Mouse (Mus musculus) neural tube, embryonic 10.5 days (tissue): ENCODE measurements around the gene Prdm11.

Source experiments
- DNase-seq: peaks from one replicate; pipeline ENCODE4 v3.0.0-alpha.2; 2017; ENCODE audit warnings: low spot score; ENCODE audit errors: extremely low spot score

The Prdm11 gene

DNA sequence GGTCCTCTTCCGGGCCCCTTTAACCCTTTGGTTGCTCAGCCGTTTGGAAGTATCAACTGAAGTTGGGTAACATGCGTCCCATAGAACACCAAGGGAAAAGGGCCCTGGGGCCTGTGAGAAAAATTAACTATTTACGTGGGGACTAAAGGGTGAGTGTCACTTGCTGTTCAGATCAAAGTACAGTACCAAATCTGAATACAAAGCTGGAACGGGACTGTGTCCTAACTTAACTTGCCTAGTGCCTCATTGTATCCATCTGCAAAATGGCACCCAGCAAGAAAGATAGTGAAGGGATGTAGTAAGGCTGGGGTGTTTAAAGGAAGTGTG, 505 bp upstream of the Prdm11 start:
- DNase-seq, result no peak

DNA sequence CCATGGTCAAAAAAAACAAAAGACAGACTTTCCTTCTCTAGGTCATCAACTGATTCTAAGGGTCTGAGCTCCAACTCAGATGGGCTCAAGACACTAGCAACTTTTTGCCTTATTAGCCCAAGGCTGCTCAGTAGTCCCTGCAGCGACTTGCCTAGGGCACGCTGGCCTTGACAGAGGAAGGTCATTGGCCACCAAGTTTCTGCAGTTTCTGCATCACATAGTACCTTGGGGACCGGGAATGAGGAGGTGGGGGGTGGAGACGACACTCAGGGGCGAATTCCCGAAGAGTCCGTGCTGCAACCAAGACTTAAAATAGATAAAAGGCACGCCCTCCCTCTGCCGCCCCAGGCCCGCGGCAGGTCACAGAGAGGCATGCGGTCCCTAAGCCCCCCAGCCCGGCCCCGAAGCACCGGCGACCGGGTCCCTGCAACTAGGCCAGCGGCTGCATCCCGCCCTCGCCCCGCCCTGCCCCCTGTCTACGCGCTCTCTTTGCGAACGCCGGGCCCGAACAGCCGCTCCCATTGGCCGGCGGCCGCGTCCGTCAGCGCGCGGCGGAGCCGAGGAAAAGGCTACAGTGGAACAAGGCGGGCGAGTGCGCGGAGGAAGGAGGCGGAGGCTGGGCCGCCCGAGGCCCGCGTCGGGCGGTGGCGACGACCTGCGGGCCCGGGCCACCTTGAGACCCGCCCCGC, 694 bp downstream of the Prdm11 start:
- peak; percentile 95 for DNase-seq

DNA sequence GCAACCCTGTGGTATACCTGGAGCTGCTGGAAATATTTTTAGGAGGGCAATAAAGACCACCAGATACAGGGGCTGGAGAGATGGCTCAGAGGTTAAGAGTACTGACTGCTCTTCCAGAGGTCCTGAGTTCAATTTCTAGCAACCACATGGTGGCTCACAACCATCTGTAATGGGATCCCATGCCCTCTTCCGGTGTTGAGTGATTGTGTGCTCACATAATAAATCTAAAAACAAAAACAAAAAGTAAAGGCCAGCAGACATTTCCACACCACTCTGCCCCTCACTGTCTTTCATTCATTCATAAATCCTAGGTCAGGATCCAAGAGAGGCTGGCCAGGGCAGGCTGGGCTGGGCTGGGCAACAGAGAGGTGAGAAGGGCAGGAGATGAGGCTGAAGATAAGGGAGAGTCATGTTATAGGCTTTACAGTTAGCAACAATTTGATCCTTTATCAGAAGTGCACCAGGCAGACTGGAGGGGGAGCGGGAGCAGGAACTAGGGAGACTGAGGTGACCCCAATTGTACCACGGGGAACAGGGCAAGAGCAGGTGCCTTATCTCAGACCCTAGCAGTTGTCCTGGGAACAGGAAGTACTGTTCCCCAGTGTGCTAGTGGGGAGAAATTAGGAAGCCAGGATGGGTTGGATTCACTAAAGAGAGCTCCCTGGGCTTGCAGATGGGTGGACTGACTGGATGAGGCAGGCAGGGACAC, 2.4 kb downstream of the Prdm11 start:
- DNase-seq, result no peak

DNA sequence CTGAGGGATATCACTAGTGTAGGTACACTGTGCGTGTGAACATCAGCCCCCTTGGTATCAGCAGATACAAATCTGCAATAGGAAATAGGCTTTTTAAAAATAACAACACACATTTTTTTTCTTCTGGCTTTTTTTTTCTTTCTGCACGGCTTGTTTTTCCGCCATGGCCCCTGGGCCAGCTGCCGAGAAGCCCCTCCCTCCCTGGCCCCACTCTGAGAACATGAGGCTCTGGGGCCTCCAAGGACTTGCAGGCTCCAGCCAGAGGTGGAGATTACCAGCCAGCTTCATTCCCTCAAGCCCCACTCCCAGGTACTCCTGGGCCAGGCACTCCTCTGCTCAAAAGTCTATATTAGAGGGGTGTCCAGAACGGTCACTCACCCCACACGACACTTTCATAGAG, 4.5 kb downstream of the Prdm11 start:
- DNase-seq, result no peak

DNA sequence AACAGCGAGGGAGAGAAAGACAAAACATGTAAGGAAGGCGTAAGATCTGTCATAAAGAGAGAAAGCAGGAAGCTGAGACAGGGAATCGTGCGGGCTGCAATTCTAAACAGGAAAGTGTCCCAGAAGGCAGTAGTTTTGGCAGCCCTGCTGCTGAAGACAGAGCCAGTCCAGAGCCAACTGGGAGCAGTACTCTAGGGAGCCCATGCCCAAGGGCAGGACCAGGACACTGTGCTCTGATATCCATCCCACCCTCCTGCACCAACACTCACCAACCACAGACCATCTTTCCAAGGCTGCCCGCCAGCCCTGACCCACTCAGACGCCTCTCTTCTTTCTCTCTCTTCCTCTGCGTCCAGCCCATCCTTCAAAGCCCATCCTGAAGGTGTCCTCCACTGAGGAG, 5.1 kb downstream of the Prdm11 start:
- DNase-seq, result no peak

DNA sequence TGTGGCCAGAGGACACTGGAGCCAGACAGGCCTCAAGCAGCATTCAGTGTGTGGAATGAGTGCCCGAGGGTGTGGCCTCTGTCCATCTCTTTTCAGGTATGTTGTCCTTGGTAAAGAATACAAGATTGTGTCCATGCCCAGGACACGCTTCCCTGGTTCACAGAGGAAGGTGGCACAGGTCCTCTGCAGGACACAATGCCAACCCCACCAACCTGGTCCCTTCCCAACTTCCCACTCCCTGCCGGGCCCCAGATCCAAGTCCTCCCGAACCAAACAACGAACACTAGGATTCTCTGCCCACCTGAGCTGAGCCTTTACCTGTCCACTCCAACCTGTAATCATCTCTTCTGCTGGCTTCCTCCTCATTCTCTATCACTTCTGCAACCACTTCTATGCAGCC, 6.3 kb downstream of the Prdm11 start:
- no peak for DNase-seq

DNA sequence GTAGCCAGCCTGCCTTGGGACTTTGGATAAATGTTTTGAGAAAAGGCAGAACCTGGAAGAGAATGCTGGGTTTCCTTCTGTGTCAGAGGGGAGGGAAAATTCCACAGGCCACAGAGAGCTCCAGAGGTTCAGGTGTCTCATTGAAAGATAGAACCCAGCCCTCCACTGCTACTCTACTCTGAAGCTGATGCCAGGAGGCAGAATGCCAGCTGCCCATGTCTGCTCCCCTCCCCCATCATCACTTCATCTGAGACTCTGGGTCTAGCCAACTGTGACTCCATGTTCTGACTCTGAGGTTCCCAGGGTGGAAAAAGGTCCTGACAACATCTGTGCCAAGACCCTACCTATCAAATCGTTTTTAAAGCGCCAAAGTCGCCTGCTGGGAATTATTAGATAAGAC, 6.9 kb downstream of the Prdm11 start:
- DNase-seq, result no peak

DNA sequence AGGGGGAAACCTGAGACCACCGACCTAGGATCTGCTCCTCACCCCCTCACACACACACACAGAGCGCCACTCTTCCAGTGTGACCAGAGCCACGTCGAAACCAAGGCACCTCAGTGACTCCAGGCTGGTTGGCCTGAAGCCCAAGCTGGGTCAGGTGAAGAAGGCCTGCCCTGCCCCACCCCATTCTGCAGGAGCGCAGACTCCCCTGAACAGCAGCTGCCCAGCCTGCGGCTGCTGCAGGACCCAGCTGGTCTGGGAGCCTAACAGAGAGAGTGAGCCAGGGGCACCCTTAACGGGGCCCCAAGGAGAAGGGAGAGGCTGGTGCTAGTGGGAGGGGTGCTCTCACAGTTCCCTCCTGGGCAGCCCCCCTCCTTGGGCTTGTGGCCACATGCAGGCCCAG, 10.3 kb downstream of the Prdm11 start:
- no peak for DNase-seq

DNA sequence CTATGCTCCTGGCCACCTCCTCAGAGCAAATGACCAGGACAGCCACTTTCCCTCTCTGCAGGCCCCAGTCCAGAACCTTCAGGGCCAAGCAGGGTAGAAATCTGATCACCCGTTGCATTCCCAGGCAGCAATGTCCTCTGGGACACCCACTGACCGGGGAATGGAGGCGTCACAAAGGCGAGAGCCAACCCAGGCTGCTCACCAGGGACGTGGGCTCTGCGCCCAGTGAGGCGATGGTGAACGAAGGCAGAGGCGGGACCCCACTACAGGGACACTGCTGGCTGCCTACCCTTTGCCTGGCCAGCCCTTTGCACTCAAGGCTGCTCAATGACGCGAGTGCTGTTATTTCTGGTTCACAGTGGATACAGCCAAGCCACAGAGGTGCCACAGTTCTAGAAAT, 13.3 kb downstream of the Prdm11 start:
- no peak for DNase-seq

DNA sequence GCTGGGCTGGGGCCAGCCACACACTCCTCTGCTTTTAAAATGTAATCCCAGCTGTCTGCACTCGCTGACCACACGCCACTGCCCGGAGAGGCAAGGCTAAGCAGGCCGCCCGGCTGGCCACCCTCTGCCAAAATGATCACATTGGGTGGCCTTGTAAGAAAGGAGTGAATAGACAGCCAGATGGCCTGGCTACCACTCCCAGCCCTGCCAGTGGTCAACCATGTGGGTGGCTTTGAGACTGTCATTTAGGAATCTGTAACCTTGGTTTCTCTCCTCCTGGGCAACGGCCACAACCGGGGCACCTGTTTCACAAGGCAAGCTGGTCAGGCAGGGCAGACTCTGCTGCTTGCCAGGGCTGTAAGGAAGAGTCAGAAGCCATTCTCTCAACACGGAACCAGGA, 13.9 kb downstream of the Prdm11 start:
- DNase-seq, result no peak

DNA sequence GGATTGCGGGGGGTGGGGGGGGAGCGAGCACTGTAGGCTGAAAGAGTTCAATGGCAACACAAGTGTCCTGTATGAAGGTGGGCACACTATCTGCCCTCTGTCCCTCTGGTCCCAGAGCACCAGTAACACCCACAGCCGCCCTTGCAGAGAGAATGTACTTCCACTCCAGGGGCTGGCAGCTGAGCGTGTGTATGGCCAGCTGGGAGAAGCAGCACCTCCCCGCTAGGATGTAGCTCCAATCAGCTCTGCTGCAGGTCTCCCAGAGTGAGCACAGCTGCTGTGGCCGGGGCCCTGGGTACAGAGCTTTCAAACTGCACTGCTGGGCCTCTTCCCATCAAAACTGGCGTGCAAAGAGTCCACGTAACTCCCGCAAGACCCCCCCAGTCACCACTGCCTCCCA, 14.9 kb downstream of the Prdm11 start:
- no peak for DNase-seq

DNA sequence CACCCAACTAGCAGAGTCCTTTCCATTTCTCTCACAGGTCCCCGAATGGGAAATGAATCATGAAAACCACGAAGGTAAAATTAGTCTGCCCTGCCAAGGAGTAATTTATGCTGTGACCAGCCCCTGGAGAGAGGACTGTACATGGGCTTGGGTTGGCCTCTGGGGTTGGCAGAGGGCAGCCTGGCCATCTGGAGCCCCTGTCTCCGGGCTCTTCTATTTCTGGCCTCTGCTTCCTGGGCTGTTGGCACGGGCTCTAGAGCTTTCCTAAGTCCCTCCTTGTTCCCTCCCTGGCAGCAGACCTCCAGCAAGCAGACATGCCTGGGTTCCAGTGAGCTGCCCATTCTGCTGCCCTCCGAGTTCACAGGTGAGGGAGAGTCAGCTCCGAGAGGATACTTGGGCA, 15.9 kb downstream of the Prdm11 start:
- no peak for DNase-seq

DNA sequence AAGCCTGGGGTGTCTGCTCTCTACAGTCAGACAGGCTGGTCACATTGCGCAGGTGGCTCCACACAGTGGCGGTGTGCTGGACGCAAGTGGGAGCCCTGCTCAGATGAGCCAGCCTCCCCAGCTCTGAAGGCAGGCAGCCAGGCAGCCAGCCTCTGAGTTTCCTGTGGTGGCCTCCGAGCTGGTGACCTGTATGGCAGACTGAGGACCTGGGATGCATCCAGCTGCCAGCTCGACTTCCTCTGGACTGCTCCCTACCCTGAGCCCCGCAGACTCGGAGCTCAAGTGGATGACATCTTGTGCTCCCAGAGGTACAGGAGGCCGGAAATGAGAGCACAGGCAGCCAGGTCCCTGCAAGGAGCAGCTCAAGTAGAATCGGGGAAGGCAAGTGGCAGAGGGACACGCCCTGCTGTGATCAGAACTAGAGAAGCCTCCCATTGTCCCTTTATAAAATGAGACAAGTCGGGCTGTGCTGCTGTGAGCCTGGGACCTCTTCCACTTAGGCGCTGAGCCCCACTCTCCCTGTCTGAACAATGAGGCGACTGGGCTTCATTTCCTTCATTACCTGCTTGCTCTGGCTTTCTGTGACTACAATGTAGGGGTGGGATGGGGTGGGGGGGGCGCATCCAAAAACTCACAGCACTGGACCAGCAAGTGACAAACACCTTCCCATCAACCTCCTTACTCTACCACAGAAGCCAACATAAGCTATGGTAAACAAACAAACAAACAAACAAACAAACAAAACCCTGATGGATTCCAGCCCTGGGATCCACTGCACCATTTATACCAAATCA, 16.5 kb downstream of the Prdm11 start:
- DNase-seq, result no peak

DNA sequence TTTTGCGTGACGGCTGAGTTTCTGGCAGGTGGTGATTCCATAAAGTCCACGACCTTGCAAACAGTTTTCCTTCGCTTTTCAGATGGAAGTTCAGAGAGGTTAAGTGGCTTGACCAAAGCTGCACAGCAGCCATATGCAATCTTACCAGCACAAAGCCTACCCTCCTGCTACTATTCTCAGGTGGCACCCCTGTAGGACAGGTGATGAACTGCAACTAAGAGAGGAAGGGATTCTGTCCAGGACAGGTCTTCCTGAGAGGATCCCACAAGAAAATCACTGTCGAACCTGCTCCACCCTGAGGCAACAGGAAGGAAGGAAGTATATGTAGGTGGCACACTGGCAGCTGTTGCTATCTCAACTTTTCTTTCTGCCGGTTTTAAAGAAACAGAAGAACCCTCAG, 17.1 kb downstream of the Prdm11 start:
- no peak for DNase-seq

DNA sequence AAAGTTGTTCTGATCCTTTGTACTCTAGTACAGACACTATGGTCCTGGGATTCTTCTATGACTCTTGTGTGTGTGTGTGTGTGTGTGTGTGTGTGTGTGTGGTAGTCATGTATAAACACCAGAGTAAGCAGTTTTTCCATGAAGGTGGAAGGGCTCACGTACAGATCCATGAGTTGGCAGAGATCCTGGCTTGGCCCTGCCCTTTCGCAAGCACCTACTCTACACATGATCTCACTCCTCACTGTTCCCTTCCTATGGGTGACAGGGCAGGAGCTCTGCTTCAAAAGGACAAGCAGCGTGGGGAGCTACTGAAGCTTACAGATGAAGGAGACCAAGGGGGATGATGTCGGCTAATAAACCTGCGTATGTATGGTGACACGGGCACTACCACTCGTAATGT, 18.3 kb downstream of the Prdm11 start:
- DNase-seq, result no peak

DNA sequence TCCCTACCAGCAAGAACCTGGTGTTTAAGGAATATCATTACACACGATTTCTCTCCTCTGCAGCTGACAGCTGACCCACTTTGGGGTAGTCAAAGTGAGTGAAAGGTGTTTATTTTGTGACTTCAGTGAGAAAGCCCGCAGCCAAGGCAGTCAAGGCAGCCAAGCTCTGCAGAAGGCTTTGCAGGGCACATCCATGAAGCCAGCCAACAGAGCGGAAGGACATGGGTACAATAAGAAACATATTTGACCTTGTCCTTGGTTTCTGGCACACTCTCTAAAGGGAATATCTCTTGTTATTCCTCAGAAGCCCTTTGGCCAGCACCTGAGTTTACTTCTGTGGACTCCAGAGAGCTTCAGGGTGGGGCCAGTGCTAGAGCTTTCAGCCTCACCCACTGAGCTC, 21.5 kb downstream of the Prdm11 start:
- DNase-seq, result no peak

DNA sequence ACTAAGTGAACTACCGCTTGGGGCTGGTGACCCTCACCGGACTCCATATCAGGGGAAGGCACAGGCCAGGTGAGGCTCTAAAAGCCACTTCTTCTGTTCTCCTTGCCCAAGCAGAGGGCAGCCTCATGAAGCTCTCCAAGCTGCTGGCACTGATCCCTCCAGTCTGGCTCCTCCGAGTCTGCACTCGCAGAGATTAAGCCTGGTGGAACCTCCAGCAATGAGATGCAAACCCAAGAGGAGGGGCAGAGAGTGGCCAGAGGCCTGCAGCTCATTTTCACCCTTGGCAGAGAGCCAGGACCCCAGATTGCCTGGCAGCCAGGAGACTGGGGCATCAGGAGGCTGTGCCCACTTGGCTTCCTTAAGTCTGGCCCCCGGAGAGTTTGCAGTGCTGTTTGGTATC, 27.1 kb downstream of the Prdm11 start:
- no peak for DNase-seq

DNA sequence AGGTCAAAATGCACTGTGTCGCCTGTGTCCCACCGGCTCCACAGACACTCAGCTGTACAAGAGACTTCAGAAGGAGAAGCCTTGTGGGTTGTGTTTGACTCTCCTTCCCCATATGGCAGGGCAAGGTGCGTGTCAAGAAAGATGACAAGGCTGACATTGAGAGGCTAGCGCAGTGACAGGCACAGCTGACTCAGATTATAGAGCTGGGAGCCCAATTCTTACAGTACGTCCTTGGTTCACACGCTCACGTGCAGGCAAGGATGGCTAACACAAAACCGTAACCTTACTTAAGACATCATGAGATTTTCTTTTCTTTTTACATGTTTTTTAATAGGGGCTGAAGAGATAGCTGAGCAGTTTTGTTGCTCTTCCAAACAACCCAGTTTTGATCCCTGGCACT, 28.8 kb downstream of the Prdm11 start:
- no peak for DNase-seq

DNA sequence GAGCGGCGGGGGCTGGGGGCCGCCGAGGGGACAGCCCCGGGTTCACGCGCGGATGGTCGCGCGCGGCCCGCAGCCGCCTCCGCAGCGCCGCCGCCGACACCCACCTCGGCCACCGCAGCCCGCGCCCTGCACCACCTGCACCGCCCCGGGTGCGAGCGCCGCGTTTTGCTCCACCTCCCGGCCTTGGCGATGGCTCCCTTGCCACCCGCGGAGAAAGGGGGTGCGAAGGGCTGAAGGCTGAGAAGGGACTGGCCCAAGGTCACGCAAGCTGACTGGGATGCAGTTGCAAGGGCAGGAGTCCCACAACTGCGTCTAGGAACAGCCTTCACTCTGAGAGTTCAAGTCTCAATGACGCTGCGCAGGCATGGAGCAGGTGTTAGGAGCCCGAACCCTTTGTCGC, 30.9 kb downstream of the Prdm11 start:
- peak; percentile 55 for DNase-seq

DNA sequence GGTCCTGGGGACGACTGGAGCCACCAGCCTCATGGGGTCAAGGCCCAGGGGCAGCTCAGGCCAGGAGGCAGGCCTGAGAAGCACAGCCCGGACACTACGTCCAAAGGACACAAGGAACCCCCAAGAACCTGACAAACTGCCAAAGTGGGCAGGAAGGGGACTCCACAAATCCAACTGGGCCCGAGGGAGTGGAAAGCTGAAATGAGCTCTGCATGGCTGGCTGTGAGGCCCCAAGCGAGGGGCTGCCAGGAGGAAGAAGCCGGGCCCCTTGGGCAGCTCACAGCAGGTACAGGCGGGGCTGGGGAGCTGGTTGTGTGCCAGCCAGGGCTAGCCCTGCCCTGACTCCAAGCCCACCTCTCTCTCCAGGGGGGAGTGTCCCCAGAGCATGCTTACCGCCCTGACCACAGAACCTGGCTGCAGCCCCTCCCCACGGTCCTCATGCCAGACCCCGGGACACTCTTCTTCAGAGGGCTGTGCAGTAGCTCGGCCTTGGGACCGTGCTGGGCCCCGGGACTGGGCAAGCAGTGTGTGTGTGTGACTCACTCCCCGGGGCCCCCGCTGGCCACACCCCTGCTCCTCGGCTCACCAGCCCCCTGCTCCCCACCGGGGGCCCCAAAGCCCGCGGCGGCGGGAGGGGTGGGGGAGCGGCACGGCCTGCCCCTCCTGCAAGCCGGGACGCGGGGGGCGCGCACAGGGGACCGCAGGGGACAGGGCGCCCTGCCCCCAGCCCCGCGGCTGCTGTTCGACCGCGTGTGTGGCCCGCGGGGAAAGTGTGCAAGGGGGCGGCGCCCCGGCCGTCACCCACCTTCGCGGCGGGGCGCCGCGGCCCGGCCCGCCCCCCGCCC, 31.7 kb downstream of the Prdm11 start:
- peak; percentile 66 for DNase-seq

DNA sequence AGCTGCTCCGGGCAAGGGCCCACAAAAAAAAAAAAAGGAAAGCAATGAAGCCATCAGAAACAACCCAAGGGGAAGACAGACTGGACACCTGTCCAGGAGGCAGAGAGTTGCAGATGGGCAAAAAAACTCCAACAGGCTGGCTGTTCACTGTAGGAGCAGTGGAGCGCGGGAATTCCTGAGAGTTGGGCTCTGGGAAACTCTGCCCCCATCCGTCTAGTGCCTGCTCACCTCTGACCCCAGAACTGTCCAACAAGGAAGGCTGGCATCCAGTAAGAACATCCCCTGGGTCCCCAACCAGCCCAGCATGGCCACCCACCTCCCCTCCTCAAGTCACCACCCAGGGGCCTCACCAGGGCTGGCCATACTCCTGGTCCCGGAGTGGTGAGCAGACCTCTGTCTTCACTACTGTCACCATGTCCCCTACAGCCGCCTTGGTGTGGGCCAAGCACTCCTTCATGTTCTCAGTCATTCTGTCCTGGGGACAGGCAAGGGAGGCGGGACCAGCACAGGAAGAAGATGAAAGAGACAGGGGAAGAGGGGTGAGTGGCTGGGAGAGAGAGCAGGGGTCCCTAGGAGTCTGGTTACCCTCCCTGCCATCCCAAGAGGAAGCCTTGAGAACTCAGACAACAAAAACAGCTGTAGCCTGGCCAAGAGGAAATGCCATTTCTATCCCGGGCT, 32.4 kb downstream of the Prdm11 start:
- peak; percentile 41 for DNase-seq
